Mouse (Mus musculus): ENCODE results near the gene Ppp1cc. TPM values are rescaled to one million over a fixed set of nuclear protein-coding genes. Genes with fewer than 3 reads are reported as not detected.
"Not testable (repeated sequence)": the region's sequence is repeated elsewhere in the genome, so short reads cannot be mapped to it uniquely, and the experiment has no call there.

The Ppp1cc gene
- total RNA-seq, 2 experiments from 2014 or later: 190 to 196 TPM

- no peak for DNase-seq (ENCODE audit: low spot score in 2 of 2)
Observed at GRCm38 (mm10) chr5:122210890-122211289, 52.8 kb downstream of the Ppp1cc start.

GRCm38 (mm10) chr5:122212125-122212524, 54.0 kb downstream of the Ppp1cc start:
- no peak for DNase-seq (ENCODE audit: low spot score in 2 of 2)

- not testable (repeated sequence) for DNase-seq (ENCODE audit: low spot score in 2 of 2)
Observed at GRCm38 (mm10) chr5:122212820-122213219, 54.7 kb downstream of the Ppp1cc start.

- no peak for DNase-seq (ENCODE audit: low spot score in 2 of 2)
Observed at GRCm38 (mm10) chr5:122213861-122214260, 55.8 kb downstream of the Ppp1cc start.

- DNase-seq (ENCODE audit: low spot score in 2 of 2): no peak
Observed at GRCm38 (mm10) chr5:122217636-122218035, 59.6 kb downstream of the Ppp1cc start.

- no peak for DNase-seq (ENCODE audit: low spot score in 2 of 2)
Observed at GRCm38 (mm10) chr5:122218109-122218905, 60.2 kb downstream of the Ppp1cc start.

GRCm38 (mm10) chr5:122218928-122219327, 60.9 kb downstream of the Ppp1cc start:
- no peak for DNase-seq (ENCODE audit: low spot score in 2 of 2)

DNA sequence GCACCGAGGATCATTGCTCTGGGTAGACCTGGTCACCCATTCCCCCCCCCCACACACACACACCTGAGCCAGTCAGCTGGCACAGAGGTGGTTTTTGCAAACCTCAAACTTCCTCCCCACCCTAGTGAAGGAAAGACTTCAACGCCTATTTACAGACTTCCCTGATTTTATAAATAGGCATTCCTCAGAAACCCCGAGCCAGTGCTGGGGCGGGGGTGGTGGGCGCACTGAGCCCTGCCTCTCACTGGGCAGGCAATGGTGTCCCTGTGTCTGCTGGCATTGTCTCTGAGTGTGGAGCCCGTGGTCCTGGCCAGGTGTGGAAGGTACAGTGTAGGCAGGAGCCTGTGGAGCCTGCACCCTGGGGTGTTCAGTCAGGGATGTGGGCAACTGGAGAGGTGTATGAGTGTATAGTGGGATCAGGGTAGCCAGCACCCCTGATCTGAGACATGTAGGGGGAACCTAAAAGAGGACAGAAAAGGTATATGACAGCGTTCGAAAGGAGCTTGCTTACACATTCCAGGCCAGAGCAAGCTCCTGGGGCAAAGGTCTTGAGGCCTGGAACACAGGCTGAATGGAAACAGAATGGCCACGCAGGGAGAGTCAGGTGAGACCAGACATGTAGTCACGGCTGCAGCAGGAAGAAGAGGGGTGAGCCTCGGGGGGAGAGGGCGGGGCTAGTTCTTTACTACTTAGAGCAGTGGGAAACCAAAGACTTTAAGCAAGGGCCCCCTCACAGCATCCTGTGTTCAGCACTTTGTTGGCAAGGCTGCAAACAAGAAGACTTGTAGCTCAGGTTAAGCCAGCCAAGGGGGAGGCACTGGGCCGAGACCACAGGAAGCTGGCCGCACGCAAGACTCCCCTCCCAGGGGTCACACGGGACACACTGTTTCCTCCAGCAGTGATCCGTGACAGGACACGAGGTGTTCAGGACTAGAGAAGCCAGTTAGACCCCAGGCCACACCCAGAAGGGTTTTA, 61.9 kb downstream of the Ppp1cc start:
- no peak for DNase-seq (ENCODE audit: low spot score in 2 of 2)

- DNase-seq (ENCODE audit: low spot score in 2 of 2): no peak
Observed at GRCm38 (mm10) chr5:122221085-122221484, 63.0 kb downstream of the Ppp1cc start.

GRCm38 (mm10) chr5:122224291-122224690, 66.2 kb downstream of the Ppp1cc start:
- DNase-seq (ENCODE audit: low spot score in 2 of 2): no peak

Other genes with a start within 250 kb of the Ppp1cc start
- gene Cux2, start 108.2 kb upstream of the Ppp1cc start, total RNA-seq (2021): 10 to 100 TPM; 35.5 to 40.1 TPM
- not detected for gene Myl2, start 57.3 kb upstream of the Ppp1cc start, total RNA-seq (2021)
- 1 to 10 TPM in 1 of 2 experiments, under 1 TPM in 1; 0.78 to 1.8 TPM for gene Ccdc63, start 17.5 kb upstream of the Ppp1cc start, total RNA-seq (2021)
- gene Hvcn1, start 48.5 kb downstream of the Ppp1cc start, total RNA-seq (2021): 1 to 10 TPM; 2.6 to 2.8 TPM
- 10 to 100 TPM; 15.0 to 17.3 TPM for gene Tctn1, start 106.2 kb downstream of the Ppp1cc start, total RNA-seq (2021)
- gene Pptc7, start 126.1 kb downstream of the Ppp1cc start, total RNA-seq (2021): 10 to 100 TPM; 26.1 to 27.3 TPM
- gene Rad9b, start 196.0 kb downstream of the Ppp1cc start, total RNA-seq (2021): 1 to 10 TPM; 5.1 to 5.4 TPM
- 100 to 1,000 TPM; 213 to 228 TPM for gene Vps29, start 196.1 kb downstream of the Ppp1cc start, total RNA-seq (2021)
- 10 to 100 TPM; 26.7 to 29.1 TPM for gene Gpn3, start 213.6 kb downstream of the Ppp1cc start, total RNA-seq (2021)
- gene Fam216a, start 214.1 kb downstream of the Ppp1cc start, total RNA-seq (2021): 10 to 100 TPM; 77.7 to 81.3 TPM
- gene Arpc3, start 233.6 kb downstream of the Ppp1cc start, total RNA-seq (2021): 100 to 1,000 TPM; 287 to 319 TPM